Mouse (Mus musculus) stomach, postnatal 0 days (tissue): ENCODE measurements at regions not wholly inside any gene's neighbourhood (a gene's known extent, or its start where the extent isn't known, plus 50 kb on each side); places are given as distances from the start of the nearest gene placed in this dataset.

Experiments
- CTCF ChIP-seq: IDR thresholded peaks from 2 replicates; pipeline ENCODE4 v1.5.1; 2016; ENCODE audit warnings: antibody characterized with exemption, low read depth, mild to moderate bottlenecking, moderate library complexity
- EP300 ChIP-seq: optimal IDR thresholded peaks from 2 replicates; pipeline ENCODE3; 2016; ENCODE audit warnings: antibody characterized with exemption

GRCm38 (mm10) chr5:85595082-85595447, 470.3 kb downstream of the Cenpc1 start:
- TF ChIP-seq CTCF (no peak), EP300 (no peak)
